Mouse (Mus musculus) limb, embryonic 11.5 days (tissue): Measurements from ENCODE around the gene Eaf1. TPM values are rescaled to one million over a fixed set of nuclear protein-coding genes. Genes with fewer than 3 reads are reported as not detected.

Experiments
- ATAC-seq: fragments of 200-750 bp; cut with Nextera tagmentation; 2 replicates; pipeline ENCODE4 v1.8.0; 2017; ENCODE audit warnings: low read depth; ENCODE audit not compliant: insufficient number of reproducible peaks, low FRiP score, low TSS enrichment
- DNase-seq: peaks from one replicate; pipeline ENCODE4 v3.0.0-alpha.2; 2015; ENCODE audit warnings: low spot score
- H3K27ac ChIP-seq: fragments of 300-500 bp; sonication (generic); replicated peaks from 2 replicates; pipeline ENCODE4 v1.5.1; 2014; ENCODE audit warnings: low read depth, mild to moderate bottlenecking, low read length
- H3K27me3 ChIP-seq: fragments of 300-500 bp; sonication (generic); 2 replicates; pipeline ENCODE4 v1.6.1; 2014; ENCODE audit warnings: mild to moderate bottlenecking, low read length, mixed read lengths; ENCODE audit not compliant: control insufficient read depth, insufficient read depth
- H3K36me3 ChIP-seq: fragments of 300-500 bp; sonication (generic); 2 replicates; pipeline ENCODE4 v1.6.1; 2014; ENCODE audit warnings: mild to moderate bottlenecking, low read length, moderate library complexity, mixed read lengths; ENCODE audit not compliant: control insufficient read depth, insufficient read depth
- H3K4me1 ChIP-seq: fragments of 300-500 bp; sonication (generic); 2 replicates; pipeline ENCODE4 v1.6.1; 2014; ENCODE audit warnings: low read length, mixed read lengths; ENCODE audit not compliant: control insufficient read depth, insufficient read depth
- H3K4me2 ChIP-seq: fragments of 300-500 bp; sonication (generic); 2 replicates; pipeline ENCODE4 v1.6.1; 2014; ENCODE audit warnings: low read depth, mild to moderate bottlenecking, moderate library complexity; ENCODE audit not compliant: severe bottlenecking
- H3K4me3 ChIP-seq: fragments of 300-500 bp; sonication (generic); 2 replicates; pipeline ENCODE4 v1.5.1; 2014; ENCODE audit warnings: low read depth, low read length
- H3K9ac ChIP-seq: fragments of 300-500 bp; sonication (generic); 2 replicates; pipeline ENCODE4 v1.6.1; 2014; ENCODE audit warnings: mild to moderate bottlenecking, low read length
- H3K9me3 ChIP-seq: fragments of 300-500 bp; sonication (generic); 2 replicates; pipeline ENCODE4 v1.6.1; 2016; ENCODE audit warnings: low read length; ENCODE audit not compliant: control insufficient read depth
- WGBS: fragments of 180-500 bp; shearing (Covaris S2); extraction: QIAGEN DNeasy Blood & Tissue Kit; methylation state at CpG from one replicate; pipeline ENCODE4 v1.1.7; 2014; 5-methylcytosine and 5-hydroxymethylcytosine counted together
- polyA plus RNA-seq: library from polyadenylated mRNA; unstranded; fragments of >200 nt; fragmentation: Nextera tagmentation; extraction: Ambion mirVana; gene quantifications from 2 replicates; pipeline ENCODE4 v1.2.1, GENCODE M21; 2014

Eaf1 gene
- polyA plus RNA-seq, 1 experiment from 2014 or later: 29.3 TPM

- peaks cover 10% of the 10 kb centered on the region for H3K36me3 ChIP-seq
- 7% methylated on average over 8 of the region's 8 CpGs for WGBS
- ATAC-seq: no peak
- no peak for DNase-seq
- no peak overlapping the region for H3K27ac ChIP-seq
- peaks cover 8% of the 10 kb centered on the region for H3K4me1 ChIP-seq
- no peaks in the 10 kb centered on the region for H3K27me3 ChIP-seq
- H3K4me3 ChIP-seq: peak overlapping the region; percentile 89
- peak overlapping the region; percentile 90 for H3K9ac ChIP-seq
- H3K4me2 ChIP-seq: peak overlapping the region; percentile 64
- no peaks in the 10 kb centered on the region for H3K9me3 ChIP-seq
Observed at GRCm38 (mm10) chr14:31495538-31495937, 1.3 kb downstream of the Eaf1 start.

- Histone ChIP-seq H3K9ac (peak overlapping the region; percentile 90; the same call in 1 of the 2 replicates), H3K27ac (no peak overlapping the region), H3K36me3 (peaks cover 10% of the 10 kb centered on the region), H3K4me2 (peak overlapping the region; percentile 64), H3K4me1 (peaks cover 8% of the 10 kb centered on the region), H3K4me3 (peak overlapping the region; percentile 89), H3K9me3 (no peaks in the 10 kb centered on the region), H3K27me3 (no peaks in the 10 kb centered on the region)
- no peak for DNase-seq
- no peak for ATAC-seq
- 56% methylated on average over 7 of the region's 7 CpGs for WGBS
Observed at GRCm38 (mm10) chr14:31496241-31496646, 2.0 kb downstream of the Eaf1 start.

GRCm38 (mm10) chr14:31499526-31499925, 5.3 kb downstream of the Eaf1 start:
- Histone ChIP-seq H3K4me3 (no peak overlapping the region), H3K27ac (no peak overlapping the region), H3K9ac (no peak overlapping the region), H3K9me3 (no peaks in the 10 kb centered on the region), H3K36me3 (peaks cover 13% of the 10 kb centered on the region), H3K27me3 (no peaks in the 10 kb centered on the region), H3K4me2 (no peak overlapping the region), H3K4me1 (peaks cover 8% of the 10 kb centered on the region)
- no peak for ATAC-seq
- DNase-seq: no peak
- 91% methylated on average over 1 of the region's 1 CpGs for WGBS

DNA sequence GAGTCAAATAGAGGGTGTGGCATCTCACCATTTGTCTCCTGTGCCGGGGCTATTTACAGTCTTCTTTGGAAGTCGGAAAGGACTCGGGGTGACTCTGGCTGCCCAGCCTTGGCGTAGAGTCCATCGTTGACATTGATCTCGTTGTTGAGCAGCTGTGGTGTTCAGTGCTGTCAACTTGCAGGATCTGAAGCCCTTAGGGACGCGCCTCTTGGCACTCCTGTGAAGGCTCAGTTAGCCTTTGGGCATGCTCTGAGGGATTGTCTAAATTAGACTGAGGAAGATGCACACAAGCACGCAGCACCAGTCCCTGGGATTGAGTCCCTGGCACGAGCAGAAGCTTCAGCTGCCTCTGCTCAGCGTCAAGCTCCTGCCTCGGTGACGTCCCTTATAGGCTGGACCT, 9.2 kb downstream of the Eaf1 start:
- no peaks in the 10 kb centered on the region for H3K27me3 ChIP-seq

GRCm38 (mm10) chr14:31506456-31506855, 12.3 kb downstream of the Eaf1 start:
- H3K4me2 ChIP-seq: no peak overlapping the region
- H3K9ac ChIP-seq: no peak overlapping the region
- H3K27ac ChIP-seq: no peak overlapping the region
- ATAC-seq (no peak), DNase-seq (no peak)
- WGBS: 95% methylated on average over 6 of the region's 6 CpGs
- H3K36me3 ChIP-seq: peaks cover 30% of the 10 kb centered on the region
- H3K27me3 ChIP-seq: no peaks in the 10 kb centered on the region
- H3K9me3 ChIP-seq: no peaks in the 10 kb centered on the region
- no peaks in the 10 kb centered on the region for H3K4me1 ChIP-seq
- no peak overlapping the region for H3K4me3 ChIP-seq

More for the DNA sequence above, 9.2 kb downstream of the Eaf1 start:
- Histone ChIP-seq H3K27ac (no peak overlapping the region), H3K4me2 (no peak overlapping the region), H3K36me3 (peaks cover 26% of the 10 kb centered on the region), H3K9ac (no peak overlapping the region), H3K4me3 (no peak overlapping the region), H3K9me3 (no peaks in the 10 kb centered on the region), H3K4me1 (no peaks in the 10 kb centered on the region)
- WGBS: 92% methylated on average over 13 of the region's 13 CpGs
- DNase-seq (no peak), ATAC-seq (no peak)

DNA sequence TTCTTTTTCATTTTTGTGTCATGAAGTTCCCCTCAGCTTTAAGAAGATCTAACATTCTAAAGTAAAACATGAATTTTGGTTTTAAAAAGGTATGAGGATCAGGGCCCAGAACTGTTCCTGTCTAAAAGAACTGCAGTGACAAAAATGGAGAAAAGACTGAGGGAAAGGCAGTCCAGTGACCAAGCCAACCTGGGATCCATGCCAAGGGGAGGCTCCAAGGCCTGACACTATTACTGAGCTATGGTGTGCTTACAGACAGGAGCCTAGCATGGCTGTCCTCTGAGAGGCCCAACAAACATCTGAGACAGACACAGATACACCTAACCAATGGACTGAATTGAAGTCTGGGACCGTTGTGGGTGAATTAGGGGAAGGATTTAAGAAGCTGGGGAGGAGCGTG, 15.7 kb downstream of the Eaf1 start:
- Histone ChIP-seq H3K9ac (no peak overlapping the region), H3K27ac (no peak overlapping the region), H3K4me1 (no peaks in the 10 kb centered on the region), H3K9me3 (no peaks in the 10 kb centered on the region), H3K4me3 (no peak overlapping the region), H3K4me2 (no peak overlapping the region), H3K27me3 (no peaks in the 10 kb centered on the region), H3K36me3 (peaks cover 19% of the 10 kb centered on the region)
- ATAC-seq (no peak), DNase-seq (no peak)
- 95% methylated on average over 2 of the region's 2 CpGs for WGBS

GRCm38 (mm10) chr14:31510322-31510721, 16.1 kb downstream of the Eaf1 start:
- Histone ChIP-seq H3K4me3 (no peak overlapping the region), H3K27me3 (no peaks in the 10 kb centered on the region), H3K36me3 (peaks cover 17% of the 10 kb centered on the region), H3K4me1 (no peaks in the 10 kb centered on the region), H3K9ac (no peak overlapping the region), H3K27ac (no peak overlapping the region), H3K4me2 (no peak overlapping the region), H3K9me3 (no peaks in the 10 kb centered on the region)
- ATAC-seq (no peak), DNase-seq (no peak)
- WGBS: 88% methylated on average over 3 of the region's 3 CpGs

DNA sequence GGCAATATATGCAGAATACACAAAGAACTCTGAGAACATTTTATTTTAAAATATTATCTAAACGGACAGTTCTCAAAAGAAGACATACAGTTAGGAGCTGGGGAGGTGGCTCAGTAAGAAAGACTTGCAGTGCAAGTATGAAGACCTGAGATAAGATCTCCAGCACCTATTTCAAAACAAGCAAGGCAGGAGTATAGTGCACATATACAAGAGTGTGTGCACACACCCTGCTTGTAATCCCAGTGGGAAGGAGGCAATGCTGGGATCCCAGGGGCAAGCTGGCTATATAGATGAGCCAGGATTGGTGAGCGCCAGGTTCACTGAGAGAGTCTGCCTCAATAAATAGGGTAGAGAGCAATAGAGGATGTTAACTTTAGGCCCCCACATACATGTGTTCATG, 21.7 kb downstream of the Eaf1 start:
- DNase-seq (no peak), ATAC-seq (no peak)
- no peak overlapping the region for H3K4me2 ChIP-seq
- H3K9ac ChIP-seq: no peak overlapping the region
- WGBS: 86% methylated on average over 2 of the region's 2 CpGs
- no peaks in the 10 kb centered on the region for H3K27me3 ChIP-seq
- H3K9me3 ChIP-seq: no peaks in the 10 kb centered on the region
- no peak overlapping the region for H3K27ac ChIP-seq
- H3K36me3 ChIP-seq: no peaks in the 10 kb centered on the region
- no peaks in the 10 kb centered on the region for H3K4me1 ChIP-seq
- no peak overlapping the region for H3K4me3 ChIP-seq

DNA sequence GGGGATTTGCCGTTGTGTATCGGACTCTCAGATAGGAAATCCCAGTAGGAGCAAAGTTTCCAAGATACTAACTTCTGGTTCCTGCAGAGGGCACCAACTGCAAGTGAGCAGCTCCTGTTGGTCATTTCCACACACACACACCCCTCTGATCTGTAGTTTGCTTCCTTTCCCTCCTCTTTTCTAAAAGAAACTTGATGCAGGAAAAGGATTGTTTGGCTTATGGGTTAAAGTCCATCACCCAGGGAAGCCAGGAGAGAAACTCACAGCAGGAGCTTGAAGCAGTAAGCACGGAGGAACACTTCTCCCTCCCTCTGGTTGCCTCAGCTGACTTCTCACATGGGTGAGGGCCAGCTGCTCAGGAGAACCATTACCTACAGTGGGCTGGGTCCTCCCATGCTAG, 25.0 kb downstream of the Eaf1 start:
- no peaks in the 10 kb centered on the region for H3K9me3 ChIP-seq
- H3K27me3 ChIP-seq: no peaks in the 10 kb centered on the region
- no peak overlapping the region for H3K4me2 ChIP-seq
- 63% methylated on average over 3 of the region's 3 CpGs for WGBS
- DNase-seq: no peak
- no peak for ATAC-seq
- no peak overlapping the region for H3K9ac ChIP-seq
- H3K4me1 ChIP-seq: no peaks in the 10 kb centered on the region
- no peak overlapping the region for H3K27ac ChIP-seq
- no peaks in the 10 kb centered on the region for H3K36me3 ChIP-seq
- H3K4me3 ChIP-seq: no peak overlapping the region
